Mouse (Mus musculus) myocyte (in vitro differentiated cells): ENCODE results near the gene Muc5ac.

Source experiments
- CEBPB ChIP-seq: IDR thresholded peaks from 2 replicates; pipeline ENCODE4 v1.6.1; 2011; ENCODE audit warnings: mild to moderate bottlenecking, moderate library complexity; ENCODE audit not compliant: poor library complexity, insufficient read depth, severe bottlenecking
- MAX ChIP-seq: IDR thresholded peaks from one replicate; pipeline ENCODE4 v1.6.1; 2011; ENCODE audit warnings: low read depth, mild to moderate bottlenecking, control low read depth
- MYOD1 ChIP-seq, 3 experiments: IDR thresholded peaks; one replicate each; pipeline ENCODE4 v1.6.1; 2011; ENCODE audit warnings: control low read depth in 2 of 3, low read depth in 2 of 3, mild to moderate bottlenecking in 2 of 3, moderate library complexity in 1 of 3; ENCODE audit not compliant: insufficient read length in 2 of 3, control insufficient read depth in 1 of 3
- MYOG ChIP-seq, 3 experiments: IDR thresholded peaks; one replicate each; pipeline ENCODE4 v1.6.1; 2011; ENCODE audit warnings: control low read depth in 2 of 3, low read depth in 2 of 3, mild to moderate bottlenecking in 2 of 3; ENCODE audit not compliant: insufficient read length in 2 of 3, control insufficient read depth in 1 of 3, insufficient read depth in 1 of 3
- POLR2A ChIP-seq: IDR thresholded peaks from one replicate; pipeline ENCODE4 v1.6.1; 2011; ENCODE audit warnings: low read depth, mild to moderate bottlenecking, control low read depth, moderate library complexity; ENCODE audit not compliant: insufficient read length
- POLR2AphosphoS2 ChIP-seq: IDR thresholded peaks from one replicate; pipeline ENCODE4 v1.6.1; 2011; ENCODE audit warnings: low read depth, control low read depth; ENCODE audit not compliant: insufficient read length
- REST ChIP-seq: IDR thresholded peaks from one replicate; pipeline ENCODE4 v1.6.1; 2011; ENCODE audit warnings: mild to moderate bottlenecking, control low read depth, moderate library complexity; ENCODE audit not compliant: insufficient read depth, insufficient read length
- TCF12 ChIP-seq: IDR thresholded peaks from one replicate; pipeline ENCODE4 v1.6.1; 2011; ENCODE audit warnings: mild to moderate bottlenecking, control low read depth; ENCODE audit not compliant: poor library complexity, insufficient read depth, severe bottlenecking
- USF1 ChIP-seq: IDR thresholded peaks from one replicate; pipeline ENCODE4 v1.6.1; 2011; ENCODE audit warnings: low read depth, mild to moderate bottlenecking, control low read depth, moderate library complexity

- TF ChIP-seq POLR2A (no peak), POLR2AphosphoS2 (no peak), MAX (no peak), USF1 (no peak), TCF12 (no peak), MYOG (IDR thresholded peaks at IDR 0.05; ENCODE audit: control insufficient read depth in 1 of 3, insufficient read depth in 1 of 3, insufficient read length in 2 of 3, low read depth in 2 of 3) (no peak), MYOD1 (IDR thresholded peaks at IDR 0.05; ENCODE audit: control insufficient read depth in 1 of 3, insufficient read length in 2 of 3, low read depth in 2 of 3) (no peak), CEBPB (no peak), REST (no peak)
Measured at GRCm38 (mm10) chr7:141818267-141818666, 29.5 kb downstream of the Muc5ac start.
